Mouse (Mus musculus) lung, postnatal 14 days (tissue): ENCODE measurements around the gene Greb1.

ENCODE experiments used
- DNase-seq: peaks from one replicate; pipeline ENCODE4 v3.0.0; 2021

The Greb1 gene

DNA sequence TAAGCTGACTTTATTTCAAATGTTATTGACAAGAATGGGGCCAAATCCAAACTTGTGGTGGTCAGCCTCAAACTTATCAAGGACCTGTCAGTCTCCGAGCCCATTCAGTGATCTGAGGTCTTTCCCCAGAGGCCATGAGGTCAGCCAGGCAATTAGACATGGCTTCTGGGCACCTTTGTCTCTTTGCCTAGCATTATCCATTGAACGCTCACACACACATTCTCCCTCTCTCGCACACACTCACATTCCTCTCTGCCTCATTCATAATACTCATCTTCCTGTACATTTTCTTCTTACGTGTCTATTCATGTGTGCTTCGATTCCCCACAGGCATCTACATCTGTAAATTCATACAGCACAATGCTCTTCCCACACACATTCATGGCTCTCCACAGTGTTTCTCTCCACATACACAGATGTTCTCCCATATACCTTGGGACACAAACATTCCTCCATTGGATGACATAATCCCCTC is 3.3 kb upstream of the Greb1 start:
- no peak for DNase-seq

DNA sequence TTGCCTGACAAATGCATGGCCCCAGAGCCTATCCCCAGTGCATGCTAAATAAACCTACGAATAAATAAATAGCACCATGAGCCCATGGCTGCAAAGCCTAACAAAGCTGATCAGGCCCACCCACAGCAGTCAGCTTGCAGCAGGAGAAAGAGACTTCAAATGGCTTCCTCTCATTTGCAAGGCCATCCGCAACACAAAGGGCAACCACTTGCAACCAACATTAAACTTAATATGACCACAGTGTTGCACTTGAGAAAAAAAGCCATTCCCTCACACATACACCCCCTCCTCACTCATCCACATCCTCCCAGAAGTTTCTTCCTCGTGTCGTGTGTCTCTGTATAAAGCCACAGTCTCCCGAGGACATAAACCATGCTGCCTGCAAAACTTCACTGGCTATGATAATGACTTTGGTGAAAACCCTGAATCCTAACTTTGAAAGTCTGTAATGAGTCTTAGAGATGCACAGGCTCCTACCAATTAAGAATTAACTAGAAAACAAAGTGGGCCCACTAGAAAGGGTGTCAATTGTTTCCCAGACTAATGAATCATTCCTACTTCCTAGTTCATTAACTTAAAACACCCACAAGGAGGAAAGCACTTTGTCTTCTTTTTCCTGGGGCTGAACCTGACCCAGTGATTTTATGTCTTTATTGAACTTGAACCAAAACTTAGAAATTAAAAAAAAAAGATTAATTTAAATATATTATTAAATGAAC is 2.7 kb upstream of the Greb1 start:
- no peak for DNase-seq

DNA sequence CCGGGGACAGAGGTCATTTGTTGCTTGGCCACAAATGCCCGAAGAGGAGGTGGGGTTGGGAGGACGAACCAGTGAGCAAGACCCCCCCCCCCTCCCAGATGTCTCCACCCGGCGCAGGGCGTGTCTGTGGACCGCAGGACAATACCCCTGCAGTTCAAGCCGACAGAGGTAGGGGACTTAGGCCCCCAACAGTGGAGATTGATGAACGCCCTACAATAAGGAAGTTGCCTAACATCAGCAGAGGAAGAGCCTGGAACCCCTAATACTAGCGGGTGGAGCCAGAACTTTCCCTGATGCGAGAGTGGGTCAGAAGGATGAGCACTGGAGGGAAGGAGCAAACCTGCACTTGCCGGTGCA is 251 bp upstream of the Greb1 start:
- DNase-seq = no peak

DNA sequence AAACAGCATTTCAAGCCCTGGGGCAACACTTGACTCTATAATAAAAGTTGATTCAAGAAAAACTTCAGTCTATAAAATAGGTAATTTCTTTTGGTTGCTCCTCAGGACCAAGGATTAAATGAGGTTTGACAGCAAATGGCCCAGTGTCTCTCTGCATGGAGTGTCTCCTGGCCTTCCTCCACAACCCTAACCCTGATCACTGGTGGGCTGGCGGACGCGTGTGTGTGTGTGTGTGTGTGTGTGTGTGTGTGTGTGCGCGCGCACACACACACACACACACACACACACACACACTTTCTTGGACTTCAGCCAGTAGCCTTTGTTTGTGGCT is 793 bp downstream of the Greb1 start:
- DNase-seq = no peak

DNA sequence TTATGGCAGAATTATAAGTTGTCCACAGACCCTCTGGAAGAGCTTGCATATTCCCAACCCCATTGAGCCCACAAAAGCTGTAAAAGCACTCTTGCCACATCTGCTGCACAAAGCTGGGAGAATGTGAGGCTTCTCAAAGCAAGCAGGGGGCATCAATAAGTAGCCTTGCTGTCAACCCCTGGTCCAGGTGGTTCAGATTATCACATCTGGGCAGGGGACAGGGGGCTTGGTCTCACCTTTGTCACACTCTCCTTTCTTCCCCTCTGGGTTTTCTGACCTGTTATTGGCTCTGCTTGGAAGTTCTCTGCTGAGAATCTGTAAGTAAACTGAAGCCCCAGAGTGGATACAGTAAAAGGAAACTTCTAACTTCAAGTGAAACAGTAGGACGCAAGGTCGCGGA is 1.8 kb downstream of the Greb1 start:
- DNase-seq = no peak

DNA sequence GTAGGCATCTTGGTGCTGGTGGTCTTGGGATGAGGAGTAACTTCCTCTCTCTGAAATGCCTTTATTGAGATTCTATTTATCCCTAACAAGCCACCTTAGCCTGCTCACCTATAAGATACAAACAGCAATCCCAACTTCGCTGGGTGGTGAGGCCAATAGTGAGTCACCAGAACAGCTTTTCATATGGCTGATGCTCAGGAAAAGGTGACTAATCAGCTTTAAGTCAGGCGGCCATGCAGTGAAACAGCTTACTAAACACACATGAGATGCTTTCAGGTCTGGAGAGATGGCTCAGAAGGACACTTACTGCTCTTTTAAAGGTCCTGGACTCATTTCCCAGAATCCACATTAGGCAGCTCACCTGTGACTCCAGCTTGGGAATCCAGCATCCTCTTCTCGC is 4.9 kb downstream of the Greb1 start:
- DNase-seq = no peak

DNA sequence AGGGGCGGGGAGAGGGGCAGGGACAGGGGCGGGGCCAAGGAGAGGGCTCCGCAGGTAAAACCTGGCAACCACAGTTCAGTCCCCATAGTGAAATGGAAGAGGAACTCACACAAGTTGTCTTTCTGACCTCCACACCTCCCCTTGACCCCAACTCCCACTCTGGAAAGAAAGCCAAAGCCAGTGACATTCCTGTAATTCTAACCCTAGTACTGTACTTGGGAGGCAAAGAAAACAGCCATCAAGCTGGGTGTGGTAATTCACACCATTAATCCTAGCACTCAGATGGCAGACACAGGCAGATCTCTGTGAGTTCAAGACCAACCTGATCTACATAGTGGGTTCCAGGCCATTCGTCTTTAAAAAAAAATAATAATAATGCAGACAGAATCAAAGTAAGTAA is 7.3 kb downstream of the Greb1 start:
- DNase-seq = no peak

DNA sequence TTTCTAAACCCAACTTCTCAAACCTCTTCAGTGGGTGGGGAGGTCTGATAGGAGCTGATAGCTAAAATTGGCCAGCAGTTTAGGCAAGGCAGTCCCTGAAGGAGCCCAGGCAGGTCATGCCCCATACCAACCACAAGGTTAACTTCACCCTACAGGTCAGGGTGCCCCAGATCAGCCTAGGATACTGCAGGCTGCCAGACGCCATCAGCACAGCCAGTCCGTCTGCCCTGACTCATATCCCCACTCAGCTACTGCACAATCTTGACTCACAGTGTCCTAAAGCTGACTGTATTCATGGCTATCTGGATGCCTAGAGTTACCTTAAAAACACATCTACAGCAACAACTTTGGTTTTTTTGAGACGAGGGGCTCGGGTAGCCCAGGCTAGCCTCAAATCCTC is 10.2 kb downstream of the Greb1 start:
- DNase-seq = no peak

DNA sequence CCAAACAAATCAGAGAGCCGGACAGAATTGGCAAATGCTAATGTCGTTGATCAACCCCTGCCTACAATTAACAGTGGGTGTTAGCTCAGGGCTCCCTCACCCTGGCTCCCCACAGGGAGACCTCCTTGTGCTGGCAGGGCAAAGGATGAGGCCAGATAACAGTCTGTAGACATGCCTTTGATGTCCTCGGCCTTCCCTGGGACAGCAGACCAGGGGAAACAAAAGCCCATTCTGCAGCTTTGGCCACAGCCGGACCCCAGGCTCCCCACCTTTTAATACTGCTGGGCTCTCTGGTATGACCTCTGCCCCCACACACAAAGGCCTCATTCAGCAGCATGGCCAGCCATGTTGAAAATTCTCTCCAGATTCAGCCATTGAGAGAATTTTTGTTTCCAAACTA is 10.9 kb downstream of the Greb1 start:
- no peak for DNase-seq

DNA sequence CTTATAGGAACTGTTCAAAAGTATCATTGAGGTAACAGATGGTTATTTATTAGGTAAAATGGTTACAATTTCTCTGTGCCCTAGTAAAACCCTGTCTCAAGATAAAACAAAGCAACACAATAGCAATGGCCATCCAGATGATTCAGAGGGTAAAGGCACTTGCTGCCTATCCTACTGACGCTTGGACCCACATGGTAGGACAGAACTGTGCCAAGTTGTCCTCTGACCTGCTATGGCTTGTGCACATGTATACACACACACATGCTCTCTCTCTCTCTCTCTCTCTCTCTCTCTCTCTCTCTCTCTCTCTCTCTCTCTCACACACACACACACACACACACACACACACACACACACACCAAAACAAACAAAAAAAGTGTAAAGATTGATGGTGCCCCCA is 11.5 kb downstream of the Greb1 start:
- DNase-seq = no peak

DNA sequence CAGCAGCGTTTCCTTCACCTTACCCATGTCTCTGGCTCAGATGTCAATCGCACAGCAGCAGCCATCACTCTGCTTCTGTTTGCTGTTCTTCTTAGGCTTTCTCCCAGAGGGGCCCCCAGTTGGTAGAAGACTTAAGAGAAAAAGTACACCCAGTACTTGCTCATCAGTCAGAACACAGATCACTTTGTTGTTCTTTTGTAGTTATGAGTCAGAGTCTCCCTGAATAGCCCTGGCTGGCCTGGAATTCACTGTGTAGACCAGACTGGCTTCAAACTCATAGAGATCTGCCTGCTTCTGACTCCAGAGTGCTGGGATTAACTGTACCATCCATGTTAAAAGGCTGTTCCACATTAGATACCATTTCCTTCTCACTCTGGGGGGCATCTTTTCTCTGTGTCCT is 12.1 kb downstream of the Greb1 start:
- no peak for DNase-seq

DNA sequence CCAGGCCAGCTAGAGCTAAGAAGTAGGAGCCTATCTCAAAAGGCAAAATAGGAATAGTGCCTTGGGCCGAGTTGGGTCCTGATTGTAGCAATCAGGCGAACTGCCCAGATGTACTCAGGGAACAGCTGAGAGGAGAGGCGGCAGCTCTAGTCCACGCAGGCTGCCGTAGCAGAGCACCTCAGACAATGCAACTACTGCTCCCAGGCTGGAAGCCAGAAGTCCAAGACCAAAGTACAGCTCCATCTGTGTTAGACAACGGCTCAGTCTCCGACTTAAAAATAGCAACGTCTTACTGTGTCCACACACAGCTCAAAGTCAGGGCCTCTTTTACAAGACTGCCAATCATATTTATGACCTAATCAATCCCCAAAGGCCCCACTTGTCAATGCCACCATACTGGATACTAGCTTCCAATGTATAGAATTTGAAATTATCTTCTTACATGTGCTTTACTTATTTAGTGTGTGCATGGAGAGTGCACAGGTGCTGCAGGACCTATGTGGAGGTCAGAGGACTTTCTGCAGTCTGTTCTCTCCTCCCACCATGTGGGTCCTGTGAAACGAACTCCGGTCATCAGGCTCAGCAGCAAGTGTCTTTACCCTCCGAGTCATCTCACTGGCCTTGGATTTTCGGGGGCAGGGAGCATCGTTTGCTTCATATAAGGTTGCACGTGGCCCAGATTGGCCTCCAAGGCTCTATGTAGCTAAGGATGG is 19.5 kb downstream of the Greb1 start:
- DNase-seq = no peak

DNA sequence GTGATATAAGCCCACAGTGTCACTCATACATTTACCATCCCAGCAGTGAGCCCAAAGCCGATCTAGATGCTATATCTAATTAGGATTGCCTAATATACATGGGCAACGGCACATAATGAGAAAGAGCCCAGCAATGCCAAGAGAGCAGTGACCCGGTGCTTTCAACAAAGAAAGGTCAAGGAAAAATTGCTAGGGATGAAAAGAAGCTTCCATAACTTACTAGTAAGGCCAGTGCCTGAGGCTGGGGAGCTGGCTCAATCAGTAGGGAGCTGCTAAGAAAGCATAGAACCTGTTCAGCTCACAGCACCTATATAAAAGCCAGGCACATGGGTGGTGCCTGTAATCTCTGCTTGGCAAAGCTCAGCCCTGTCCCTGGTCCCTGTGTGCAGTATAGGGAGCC is 20.4 kb downstream of the Greb1 start:
- DNase-seq = no peak

DNA sequence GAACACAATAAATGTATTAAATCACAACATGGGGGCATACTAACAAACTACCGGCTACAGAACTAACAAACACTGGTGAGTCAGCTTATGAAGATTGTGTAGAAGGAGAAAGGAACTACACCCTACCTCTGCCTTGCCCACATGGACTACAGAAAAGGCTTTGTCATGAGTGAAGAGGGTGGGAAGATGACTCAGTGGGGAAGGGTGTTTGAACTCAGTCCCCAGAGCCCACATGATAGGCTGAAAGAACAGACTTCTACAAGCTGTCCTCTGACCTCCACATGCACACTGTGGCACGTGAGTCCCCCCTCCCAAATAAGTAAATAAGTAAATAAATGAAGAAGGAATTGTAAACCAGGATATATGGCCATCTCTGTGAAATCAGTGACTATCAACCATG is 21.5 kb downstream of the Greb1 start:
- DNase-seq = no peak

DNA sequence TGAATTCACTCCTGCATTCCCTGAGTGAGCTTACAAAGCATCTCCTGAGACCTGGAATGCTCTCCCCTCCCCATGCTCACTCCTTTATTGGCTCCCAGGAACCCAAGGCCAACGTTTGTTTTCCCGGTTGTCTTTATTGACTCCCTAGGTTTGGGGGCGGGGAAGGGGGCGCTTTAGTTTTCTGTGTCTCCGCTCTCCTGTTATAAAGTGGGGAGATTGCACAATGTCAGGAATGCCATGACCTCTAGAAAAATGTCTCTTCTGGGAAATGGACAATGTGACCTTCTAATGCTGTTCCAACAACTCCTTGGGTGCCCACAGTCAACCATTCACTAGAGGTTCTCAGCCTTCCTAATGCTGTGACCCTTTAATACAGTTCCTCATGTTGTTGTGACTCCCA is 22.2 kb downstream of the Greb1 start:
- no peak for DNase-seq

DNA sequence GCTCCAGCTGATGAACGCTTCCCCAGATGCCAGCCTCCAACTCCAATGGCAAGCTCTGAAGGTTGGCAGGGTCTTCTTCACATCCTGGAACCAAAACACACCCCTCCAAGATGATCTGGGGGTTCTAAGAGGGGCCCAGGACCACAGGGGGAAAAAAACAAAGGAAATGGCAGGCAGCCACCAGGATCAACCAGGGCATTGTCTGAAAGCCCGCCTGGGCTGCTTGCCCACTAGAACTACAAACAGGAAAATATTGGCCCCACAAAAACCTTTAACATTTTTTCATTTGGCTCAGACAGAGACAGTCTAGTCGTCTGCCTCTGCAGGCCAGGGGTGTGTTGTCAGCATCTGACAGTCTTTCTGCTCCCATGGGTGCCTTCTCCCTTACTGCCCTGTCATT is 25.3 kb downstream of the Greb1 start:
- peak; percentile 52 for DNase-seq

DNA sequence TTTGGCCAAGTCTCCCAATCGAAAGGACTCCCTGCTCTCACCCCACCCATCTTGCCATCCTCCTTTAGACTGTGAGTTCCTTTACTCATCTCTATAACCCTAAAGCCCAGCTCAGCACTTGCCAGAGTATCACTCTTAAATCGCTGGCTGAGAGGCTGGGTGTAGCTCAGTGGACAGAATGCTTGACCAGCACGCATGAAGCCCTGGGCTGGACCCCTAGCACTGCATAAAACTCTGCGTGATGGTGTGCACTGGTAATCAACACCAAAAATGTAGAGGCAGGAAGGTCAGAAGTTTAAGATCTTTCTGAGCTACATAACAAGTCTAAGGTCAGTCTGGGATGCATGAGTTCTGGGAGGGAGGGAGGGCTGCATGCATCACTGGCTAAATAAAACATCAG is 26.1 kb downstream of the Greb1 start:
- no peak for DNase-seq

DNA sequence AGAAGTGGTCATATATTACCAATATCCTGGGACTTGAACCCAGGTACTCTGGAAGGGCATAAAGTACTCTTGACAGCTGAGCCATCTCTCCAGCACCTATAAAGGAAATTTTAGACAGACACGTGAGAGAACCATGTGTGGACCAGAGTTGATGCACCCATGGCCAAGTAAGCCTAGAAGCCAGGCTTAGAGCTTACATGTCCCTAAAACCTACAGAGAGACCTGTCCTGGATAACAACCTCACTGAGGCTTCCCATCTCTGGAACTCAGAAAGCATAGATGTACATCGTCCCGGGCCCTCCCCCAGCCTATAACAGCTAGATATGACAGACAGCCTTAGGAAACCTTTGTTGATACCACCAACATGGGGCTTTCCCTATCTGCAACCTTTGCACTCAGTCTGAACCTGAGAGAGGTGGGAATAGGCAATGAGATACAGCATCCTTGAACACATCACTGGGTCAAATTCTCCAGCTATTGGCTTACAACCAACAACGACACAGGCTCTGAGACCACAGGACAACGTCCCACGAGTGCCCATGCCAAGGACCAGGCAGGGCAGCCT is 31.0 kb downstream of the Greb1 start:
- DNase-seq = no peak

DNA sequence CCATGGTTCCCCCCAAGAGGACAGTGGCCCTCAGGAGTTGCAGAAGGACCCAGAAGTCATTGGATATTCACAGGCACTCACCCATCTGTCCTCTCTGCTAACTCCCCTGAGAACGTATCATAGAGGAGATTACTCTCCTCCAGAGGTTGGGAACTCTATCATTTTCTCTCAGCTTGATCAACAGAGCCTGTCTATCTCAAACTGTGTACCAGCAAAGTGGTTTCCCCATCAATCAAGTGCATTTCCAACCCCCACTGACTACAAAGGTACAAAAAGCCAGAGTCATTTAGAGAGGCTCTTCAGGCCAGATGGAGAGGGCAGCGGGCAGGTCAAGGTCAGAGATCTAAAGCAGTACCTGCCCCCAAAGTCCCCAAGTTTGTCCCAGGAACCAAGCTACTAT is 32.0 kb downstream of the Greb1 start:
- DNase-seq = no peak

DNA sequence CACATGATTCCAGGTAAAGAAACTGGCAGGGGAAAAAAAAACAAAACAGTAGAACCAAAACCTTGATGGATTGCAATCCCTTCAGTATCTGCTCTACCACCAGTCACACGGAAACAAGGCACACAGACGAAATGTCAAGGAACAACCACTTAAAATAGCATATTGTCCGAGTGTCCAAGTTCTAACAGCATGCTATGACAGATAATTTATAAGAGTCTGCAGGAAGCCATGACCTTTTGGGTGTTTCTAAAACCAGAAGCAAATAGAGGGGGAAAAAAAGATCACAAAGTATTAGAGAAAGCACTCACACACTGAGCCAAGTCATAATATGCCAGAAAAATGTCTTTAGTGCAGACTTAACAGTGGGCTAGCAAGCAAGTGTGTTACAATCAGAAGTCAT is 32.4 kb downstream of the Greb1 start:
- DNase-seq = no peak

DNA sequence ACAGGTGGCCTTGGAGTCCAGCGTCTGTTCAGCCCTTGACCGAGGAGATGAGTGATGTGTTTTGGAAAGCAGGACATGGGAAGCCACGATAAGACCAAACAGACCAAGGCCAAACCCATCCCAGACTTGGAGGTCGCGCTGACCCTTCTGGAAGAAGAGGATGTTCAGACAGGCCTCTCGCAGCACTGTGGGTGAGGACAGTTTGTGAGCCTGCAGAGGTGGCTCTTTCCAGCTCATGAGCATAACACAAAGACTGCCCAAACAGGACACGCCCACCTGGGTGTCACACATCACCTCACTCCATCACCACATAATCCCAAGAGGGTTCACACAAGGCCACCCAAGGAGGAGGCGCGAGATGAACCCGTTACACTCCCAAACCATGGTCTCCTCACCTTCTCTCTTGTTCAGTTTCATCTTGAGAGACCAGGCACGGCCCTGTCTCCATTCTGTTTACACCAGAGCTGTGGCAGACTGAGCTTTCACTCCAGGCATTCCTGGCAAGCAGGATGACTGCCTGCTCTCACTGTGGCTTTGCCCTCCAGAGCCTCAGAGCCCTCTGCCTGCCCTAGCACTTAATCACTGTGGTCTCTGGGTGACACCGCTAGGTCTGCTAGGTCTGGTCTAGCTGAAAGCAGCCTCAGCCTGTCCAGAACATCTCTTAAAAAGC is 35.8 kb downstream of the Greb1 start:
- DNase-seq = no peak

DNA sequence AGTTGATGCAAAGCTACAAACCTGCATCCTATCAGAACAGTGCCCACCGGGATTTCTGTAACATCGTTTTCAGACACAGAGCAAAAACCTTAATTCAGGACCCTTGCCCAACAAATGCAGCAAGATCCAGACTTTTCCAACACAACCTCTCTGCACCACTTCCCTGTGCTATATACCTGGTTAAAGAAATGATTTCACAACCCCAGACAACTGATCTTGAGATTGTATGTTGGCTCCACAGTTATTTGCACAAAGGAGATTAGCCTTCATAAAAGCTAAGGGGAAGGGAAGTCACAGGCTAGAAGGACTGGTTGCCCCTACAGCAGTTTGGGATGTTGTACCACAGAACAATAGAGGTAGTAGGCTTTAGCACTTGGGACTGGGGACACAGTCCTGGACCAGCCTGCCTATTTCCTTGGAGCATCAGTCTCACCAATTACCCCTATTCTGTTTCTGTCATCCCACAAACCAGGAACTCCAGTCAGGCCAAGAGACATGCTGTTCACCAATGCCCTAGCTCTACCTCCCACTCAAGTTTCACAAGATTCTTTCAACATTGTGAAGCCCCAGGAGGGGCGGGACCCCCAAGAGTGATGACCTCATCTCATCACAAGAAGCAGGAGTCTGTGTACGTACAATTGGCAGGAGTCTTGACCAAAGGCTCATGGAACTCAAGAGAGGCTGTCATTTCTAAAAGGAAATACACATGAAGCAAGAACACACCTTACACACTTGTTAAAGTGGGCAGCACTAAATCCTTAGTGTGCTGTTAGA is 36.9 kb downstream of the Greb1 start:
- no peak for DNase-seq

DNA sequence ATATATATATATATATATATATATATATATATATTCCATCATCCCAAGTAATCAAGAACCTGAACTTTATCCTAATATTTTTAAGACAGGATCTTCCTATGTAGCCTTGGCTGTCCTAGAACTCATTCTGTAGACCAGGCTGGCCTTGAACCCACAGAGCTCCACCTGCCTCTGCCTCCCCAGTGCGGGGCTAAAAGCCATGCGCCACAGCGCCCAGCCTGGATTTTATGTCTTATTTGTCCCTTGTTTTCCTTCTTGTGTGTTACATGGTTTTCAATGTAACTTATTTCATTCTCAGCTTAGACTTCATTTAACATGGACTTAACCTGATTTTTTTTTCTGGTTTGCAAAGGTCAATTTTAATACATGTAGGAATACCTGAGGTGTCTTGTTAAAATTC is 39.2 kb downstream of the Greb1 start:
- no peak for DNase-seq
